Mouse (Mus musculus) retina, adult 2 months (tissue): ENCODE measurements around the gene Smc3.

Experiments
- DNase-seq: peaks from one replicate; pipeline ENCODE4 v3.0.0-alpha.2; 2012; ENCODE audit warnings: low read depth, low spot score

Smc3 gene

DNA sequence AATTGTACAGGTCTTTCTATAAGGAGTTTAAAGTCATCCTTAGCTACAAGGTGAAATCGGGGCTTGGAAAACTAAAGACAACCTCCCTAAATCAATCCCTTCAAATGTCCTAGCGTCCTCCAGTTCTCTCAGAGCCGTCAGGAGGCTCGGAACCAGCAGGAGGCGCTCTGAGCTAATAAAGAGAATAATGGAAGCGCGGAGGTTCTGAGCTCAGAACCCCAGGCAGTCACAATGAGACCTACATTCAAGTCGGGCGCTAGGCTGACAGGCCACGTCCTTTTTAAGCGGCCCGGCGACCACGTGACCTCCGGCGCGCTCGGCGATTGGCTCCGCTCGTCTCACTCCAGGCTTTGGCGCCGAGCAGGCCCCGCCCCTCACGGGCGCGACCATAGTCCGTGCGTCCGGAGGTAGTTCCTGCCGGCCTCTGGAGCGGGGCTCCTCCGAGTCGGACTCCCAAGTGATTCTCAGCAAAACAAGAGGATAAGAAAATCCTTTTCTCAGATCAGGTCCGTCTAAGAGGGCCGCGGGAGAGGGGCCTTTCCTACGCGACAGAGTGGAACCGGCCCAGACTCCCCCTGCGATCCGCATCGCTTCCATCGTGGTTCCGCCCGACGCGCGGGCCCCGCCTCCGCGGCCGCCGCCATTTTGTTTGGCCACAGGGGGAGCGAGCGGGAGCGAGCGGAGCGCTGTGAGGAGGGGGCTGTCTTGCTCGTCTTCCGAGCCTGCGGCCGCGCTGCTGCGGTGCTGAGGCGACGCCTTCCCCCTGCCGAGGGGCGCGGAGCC lies at the start of gene Smc3:
TSS of gene Smc3 (plus strand) at position 642 of the 783 bp plus-strand sequence.
- DNase-seq, result peak; percentile 93

DNA sequence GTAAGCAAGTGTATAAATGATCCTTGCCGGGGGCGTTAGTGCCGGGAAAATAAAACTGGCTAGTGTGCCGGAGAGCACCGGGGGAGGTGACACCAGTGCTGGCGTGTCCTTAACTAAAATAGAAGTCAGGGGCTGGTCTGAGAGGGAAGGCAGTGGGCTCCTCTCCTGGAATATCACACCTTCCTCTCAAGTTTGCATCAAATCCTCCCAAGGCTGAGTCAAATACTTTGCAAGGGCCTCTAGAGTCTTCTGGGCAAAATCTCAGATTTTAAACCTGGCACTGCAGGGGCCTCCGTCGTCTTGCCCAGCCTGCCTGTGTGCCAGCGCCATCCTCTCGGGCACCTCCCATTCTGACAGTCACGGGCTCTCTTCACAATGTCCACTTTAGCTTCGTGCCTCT lies 49.2 kb upstream of the Smc3 start:
- DNase-seq, result no peak

DNA sequence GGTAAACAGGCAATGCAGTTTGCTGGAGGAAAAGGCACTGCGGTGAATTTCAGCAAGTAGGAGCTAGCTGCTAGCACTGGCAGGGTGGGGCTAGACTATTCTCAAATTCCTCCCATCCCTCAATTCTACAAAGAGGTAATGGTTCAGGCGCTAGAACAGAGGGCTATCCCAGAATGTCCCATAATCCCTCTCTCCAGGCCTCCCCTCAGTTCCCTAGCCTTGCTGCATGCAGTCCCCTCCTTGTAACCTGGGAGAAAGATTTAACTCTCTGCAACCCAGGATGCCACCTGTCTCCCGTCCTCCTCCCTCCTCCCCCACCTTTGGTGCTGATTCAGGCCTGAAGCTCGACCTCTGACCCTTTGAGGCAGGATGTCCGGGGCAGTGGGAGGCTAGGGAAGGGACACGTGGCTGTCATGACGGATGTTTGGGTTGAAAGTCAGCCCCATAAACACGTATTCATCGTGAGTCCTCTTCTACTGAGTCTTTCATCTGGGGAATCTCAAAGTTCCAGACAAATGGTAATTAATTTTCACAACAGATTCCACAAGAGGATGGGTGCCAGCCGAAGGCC lies 47.9 kb upstream of the Smc3 start:
- no peak for DNase-seq

DNA sequence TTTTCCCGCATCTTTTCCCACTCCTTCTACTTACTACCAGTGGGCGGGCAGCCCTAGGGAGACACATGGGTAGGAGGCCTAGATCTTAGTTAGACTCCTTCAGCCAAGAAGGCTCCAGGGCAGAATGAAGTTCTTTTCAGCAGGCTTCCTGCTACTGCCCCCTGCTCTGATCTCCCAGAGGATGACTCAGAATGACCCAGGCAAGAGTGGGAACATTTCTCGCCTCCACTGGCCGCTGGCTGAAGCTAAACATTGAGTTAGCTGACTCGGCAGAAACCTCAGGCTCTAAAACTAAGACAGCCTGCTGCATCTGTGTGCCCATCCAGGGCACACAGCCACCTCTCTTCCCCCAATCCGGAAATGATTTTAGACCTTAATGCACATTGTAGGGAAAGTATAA lies 47.4 kb upstream of the Smc3 start:
- no peak for DNase-seq

DNA sequence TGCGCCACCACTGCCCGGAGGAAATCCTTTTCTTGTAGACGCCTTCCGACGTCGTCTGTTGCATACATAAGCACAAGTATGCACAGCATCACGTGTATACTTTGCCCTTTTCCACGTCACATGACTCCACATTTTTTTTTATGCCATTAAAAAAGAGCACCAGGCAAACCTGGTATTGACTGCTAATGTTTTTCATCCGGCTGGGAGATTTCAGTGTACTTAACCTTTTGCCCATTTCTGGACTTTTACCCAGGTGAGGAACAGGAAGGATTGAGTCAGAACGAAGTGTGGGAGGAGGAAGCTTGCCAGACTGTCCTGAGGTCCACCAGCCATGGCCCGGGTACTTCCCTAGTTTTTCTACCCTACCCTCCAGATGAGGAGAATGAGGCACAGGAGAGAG lies 45.8 kb upstream of the Smc3 start:
- no peak for DNase-seq

DNA sequence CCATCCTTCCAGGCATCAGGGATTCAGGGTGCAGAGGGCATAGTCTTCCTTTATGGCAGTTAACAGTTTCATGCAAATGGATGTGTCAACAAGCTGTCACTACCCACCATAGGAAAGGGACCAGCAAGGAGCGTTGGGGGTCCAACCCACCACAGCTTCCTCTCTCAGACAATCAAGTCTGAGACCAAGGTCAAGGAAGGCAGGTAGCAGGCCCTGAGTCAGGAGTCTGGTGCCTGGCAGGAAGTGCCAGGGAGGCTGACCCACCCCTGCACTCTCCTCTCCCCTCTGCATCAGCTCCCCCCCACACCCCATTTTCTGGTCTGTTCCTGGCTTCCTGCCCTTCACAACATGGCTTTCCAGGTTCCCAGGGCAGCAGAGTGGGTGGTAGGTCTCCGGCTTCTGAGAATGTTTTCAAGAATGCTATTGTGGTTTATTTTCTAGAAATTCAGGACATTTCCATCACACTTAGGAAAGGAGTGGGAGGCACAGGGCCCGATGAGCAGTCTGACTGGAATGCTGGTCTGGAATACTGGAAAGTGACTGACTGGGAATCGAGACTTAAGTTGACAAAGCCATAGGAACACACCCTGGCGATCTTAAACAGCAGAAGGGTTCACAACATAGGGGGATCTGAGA lies 45.1 kb upstream of the Smc3 start:
- no peak for DNase-seq

DNA sequence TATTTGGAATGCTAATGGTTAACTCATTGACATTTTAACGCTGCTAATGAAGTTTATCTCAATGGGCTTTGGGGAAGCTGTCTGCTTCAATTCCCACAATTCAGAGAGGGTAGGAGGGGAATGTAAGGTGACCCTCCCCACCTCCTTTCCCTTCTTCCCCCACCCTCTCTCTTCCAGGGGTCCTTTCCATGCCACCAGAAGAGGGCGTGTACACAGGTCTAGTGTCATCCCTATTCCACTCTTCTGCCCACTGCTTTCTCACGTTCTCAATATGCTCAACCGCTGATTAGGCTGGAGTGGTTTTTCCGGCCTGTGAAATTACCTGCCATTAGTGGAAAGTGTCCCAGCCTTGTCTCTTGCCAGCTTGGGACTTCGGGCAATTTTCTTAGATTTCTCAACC lies 43.4 kb upstream of the Smc3 start:
- no peak for DNase-seq

DNA sequence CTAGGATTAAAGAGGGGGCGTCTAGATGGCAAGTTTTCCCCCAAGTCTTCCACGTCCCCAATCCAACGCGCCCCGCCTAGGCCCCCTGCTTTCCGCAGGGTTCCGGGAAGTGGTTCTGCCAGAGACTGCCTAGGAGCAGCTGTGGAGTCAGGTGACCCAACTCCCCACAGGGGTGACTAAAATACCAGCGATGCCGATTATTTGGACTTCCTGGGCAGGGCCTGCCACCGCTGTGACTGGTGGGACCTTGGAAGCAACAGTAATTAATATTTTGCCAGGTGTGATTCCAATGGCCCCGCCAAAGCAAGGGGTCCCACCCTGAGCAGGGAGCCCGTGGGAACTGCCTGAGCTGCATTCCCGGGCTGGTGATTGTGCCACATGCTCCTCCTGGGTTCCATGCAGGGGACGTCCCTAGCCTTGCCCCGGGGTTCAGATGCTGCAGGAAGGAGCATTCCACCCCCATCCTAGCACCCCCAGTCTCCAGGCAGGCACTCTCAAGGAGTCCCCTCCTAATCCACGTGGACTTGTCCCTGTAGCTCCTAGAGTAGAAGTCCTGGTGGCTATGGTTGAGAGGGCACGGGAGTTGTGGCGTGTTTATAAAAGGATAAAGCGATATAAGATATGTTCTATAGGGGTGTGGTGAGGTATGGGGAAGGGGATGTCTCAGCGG lies 42.8 kb upstream of the Smc3 start:
- DNase-seq, result no peak

DNA sequence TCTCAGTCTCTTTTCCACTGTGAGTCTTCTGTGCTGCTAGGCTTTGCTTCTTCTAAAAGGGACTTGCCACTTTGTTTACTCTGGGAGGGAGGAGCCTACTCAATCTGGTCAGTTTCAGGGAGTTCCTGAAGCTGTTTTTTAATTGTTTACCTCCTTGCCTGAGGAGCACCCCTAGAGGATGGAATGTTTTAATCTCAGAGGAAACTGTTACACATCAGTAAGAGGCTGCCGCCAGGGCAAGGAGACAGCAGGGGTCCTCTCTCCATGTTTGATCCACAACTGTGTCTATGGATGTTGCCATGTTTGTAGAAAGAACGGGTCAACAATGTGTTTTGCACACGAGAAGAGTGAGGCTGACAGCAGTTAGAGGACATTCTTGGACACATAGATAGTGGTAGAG lies 39.8 kb upstream of the Smc3 start:
- no peak for DNase-seq

DNA sequence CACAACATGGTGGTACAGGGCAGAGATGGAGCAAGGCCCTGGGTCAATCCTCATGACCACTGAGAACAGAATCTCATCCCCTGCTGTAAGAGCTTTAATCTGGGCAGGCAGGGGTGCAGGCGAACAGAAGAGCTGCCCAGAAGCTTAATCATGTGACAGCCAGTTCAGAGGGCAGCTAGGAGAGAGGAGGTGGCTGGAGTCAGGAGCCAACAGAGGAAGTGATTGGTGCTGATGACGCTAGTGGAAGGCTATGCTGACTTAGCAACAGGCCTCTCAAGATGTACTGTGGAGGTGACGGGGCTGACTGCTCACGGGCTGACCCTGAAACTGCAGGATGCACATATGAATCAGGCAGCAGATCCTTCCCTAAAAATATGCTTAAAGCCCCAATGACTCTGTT lies 36.0 kb upstream of the Smc3 start:
- no peak for DNase-seq

DNA sequence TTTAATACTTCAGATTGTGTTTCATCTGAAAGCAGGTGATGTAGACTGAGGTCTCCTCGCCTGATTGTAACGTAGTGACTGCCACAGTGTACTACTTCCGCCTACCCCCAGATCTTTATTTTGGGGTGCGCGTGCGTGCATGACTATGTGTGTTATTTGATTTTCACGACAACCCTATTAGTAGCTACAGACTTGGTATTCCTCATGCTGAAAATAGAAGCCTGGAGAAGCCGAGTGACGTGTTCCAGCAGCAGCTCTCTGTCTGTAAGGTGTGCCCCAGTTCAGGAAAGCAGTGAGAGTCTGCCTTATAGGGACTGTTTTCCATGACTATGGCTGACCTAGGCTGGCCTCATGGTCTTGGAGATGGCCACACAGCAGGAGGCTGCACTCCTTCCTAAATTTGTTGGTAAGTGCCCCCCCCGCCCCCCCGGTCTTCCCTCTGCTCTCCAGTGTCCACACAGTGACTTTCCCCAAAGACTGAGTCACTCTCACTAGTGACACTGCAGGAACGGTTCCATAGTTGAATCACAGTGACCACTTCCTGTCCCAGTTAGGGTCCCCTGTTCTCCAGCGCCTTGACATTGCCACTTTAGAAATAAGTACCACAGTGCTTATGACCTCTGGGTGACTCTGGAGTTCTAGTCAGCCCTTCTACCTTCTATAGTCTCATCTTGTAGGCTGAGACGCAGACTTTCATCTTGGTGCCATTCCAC lies 34.5 kb upstream of the Smc3 start:
- DNase-seq, result no peak

DNA sequence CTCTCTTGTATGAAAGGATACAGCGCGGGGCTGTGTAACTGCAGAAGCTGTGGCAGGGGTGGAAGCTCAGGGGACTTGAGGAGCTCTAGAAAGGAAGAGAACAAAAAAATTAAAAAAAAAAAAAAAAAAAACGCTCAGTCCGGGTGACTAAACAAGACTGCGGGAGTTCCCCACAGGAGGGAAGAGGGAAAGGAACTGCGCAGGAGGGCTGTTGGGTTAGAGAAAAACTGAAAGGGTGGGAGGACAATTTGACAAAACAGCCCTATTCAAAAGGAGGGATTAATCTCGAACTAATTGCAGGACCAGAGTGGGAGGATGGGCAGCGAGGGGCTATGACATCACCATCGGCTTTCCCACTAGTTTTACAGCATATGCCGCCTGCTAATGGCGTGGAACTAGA lies 32.3 kb upstream of the Smc3 start:
- DNase-seq, result no peak

DNA sequence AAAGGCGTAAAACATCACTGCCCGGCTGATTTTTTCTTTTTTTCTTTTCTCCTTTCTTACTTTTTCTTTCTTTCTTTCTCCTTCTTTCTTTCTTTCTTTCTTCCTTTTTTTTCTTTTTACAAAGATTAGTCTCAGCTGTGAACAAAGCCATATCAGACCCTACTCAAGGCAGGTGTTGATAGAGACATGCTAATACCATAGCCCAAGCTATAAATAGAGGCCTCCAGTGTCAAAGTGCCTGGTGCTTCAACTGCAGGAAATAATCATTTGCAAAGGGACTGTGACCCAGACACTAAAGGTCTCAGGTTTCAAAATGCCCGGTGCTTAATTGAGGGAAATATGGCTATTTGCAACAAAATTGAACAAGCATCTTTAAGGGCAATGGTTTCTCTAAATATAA lies 31.6 kb upstream of the Smc3 start:
- no peak for DNase-seq

DNA sequence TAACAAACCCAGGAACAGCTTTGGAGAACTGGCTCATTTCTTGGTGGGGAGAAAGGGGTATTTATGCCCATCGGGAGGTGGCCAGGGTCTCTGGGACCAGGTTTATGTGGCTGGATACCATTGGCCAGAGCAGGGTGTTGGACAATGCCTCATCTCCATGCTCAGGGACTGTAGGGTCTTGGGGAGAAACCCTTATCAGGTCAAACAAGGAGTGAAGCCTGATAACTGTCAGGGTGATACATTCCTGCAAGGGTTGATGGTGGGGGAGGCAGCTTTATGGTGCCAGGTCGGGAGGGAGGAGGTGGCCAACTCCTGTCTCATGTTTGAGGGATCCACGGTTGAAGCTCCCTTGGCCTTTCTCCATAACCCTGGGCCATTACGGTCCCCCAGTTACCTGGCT lies 29.1 kb upstream of the Smc3 start:
- no peak for DNase-seq

DNA sequence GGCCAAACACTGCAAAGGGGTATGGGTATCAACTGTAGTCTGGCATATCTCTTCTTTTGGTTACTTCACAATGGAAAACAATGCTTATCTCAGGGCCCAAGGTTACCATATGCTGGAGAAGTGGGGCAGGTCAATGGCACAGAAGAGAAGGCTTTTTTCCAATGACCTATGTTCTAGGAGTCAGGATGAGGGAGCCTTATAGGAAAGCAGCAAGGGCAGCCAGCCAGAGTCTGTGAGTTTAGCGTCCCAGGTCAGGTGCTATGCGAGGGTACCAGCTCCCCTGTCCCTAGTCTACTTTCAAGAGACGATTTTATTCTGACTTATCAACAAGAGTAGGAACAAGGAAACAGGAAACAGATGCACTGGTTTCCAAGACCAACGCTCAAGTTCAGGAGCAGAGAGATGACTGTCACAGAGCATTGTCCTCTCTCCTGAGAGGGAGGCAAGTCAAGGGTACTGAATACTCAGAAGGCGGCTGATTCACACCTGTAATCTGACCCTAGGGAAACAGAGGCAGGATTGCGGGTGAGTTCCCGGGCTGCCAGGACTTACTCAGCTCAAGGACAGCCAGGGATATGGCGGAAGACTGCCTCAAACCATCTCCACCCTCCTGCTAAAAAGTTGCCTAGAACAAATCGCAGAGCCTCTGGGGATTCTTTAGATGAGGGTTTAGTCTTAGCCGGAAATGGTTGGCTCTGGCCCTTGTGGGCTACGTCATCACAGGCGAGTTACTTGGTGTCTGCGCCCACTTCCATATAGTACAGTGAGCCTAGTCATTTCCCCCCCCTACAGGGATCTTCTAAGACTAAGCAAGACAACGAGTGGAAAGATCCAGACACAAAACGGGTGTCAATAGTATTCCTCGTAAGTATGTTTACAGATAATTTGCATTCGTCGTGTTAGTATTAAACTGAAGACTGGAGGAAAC lies 28.4 kb upstream of the Smc3 start:
- no peak for DNase-seq

DNA sequence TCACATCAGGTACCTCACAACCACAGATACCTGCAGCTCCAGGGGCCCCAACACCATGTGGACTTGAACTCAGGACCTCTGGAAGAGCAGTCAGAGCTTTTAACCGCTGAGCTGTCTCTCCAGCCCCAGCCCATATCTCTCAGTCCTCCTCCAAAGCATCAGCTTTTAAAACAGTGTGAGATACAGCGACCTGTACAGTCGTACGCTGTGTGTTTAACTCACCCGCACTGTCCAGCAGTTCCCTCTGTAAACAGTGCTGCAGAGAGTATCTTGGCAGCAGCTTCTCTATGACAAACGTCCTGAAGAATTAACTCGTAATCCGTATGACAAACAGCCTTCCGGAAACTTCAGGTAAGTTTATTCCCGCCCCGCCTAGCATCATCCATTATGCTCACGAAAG lies 27.6 kb upstream of the Smc3 start:
- no peak for DNase-seq

DNA sequence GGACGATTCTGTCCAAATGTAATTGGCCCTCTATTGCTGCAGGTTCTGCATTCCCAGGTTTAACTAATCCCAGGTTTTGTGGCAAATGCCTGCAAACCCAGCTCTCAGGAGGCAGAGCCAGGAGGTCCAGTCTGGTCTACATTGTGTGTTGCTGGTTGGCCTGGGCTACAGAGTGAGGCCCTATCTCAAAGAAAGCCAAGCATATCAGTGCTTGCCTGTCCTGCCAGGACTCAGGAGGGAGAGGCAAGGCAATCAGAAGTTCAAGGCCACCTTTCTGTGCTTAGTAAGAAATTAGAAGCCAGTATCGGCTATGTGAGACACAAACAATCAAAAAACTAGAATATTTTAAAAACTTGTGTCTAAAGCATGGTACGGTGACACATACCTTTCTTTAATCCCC lies 27.0 kb upstream of the Smc3 start:
- DNase-seq, result no peak

DNA sequence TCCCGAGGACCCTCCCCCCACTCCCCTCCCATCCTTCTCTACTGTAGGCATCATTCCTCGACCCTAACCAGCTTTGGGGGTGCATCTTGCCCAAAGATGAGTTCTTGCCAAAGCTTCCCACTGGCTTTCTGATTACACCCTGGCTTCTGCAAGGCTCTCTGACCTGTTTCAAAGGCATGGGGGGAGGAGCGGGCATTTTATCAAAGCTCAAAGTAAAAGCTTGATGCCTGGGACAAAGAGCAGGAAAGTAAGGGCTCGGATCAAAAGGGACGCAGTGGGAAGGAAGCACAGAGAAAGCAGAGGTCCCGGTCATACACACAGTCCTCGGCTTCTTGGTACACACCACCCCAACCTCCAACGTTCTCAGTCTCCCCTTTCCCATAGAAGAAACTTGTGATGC lies 26.1 kb upstream of the Smc3 start:
- no peak for DNase-seq

DNA sequence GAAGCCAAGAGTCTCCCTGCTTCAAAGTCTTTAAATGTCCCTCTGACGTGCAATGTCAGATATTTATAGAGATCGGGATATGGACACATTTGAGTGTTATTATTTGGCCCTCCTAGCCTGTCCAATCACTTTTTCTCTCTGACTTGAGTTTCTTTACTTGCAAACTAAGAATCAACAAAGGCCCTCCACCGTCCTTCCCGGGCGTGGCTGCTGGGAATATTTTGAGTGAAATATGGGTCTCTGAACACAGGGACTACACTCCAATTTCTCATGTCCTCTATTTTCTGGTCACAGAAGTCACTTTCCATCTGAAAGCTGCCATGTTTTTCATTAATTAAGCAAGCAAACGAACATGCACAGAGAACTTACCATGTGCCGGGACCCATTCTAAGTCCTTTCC lies 25.7 kb upstream of the Smc3 start:
- no peak for DNase-seq

DNA sequence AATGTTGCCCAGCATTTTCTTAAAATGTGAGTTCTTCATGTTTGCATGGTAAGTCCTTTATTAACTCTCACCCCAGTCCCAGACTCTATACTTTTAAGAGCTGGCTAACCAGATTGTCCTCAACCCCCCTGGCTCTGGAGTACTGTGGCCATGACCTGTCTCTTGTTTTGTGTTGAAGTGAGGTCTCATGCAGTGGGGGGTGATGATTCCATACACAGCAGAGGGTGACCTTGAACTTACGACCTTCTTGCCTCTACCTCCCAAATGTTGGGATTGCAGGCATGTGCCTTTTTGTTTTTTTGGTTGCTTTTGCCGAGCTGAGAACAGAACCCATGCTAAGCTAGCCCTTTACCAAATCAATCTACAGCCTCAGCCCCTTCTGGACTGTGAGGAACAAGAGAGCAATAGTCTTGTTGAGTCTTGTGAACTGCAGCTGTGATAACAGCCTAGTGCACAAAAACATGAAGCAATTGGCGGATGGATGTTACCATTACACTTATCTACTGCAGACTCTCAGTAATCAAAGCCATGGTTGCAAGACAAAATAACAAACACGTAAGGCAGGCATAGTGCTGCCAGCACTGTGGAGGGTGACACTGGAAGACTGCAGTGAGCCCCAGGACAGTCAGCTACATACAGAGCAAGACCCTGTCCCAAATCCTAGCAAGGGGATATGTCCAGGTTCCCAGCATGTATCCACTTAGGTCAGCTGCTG lies 24.7 kb upstream of the Smc3 start:
- DNase-seq, result no peak
